Comparison of ENCODE assay signal across 8 mouse cellular contexts in the genomic region with DNA sequence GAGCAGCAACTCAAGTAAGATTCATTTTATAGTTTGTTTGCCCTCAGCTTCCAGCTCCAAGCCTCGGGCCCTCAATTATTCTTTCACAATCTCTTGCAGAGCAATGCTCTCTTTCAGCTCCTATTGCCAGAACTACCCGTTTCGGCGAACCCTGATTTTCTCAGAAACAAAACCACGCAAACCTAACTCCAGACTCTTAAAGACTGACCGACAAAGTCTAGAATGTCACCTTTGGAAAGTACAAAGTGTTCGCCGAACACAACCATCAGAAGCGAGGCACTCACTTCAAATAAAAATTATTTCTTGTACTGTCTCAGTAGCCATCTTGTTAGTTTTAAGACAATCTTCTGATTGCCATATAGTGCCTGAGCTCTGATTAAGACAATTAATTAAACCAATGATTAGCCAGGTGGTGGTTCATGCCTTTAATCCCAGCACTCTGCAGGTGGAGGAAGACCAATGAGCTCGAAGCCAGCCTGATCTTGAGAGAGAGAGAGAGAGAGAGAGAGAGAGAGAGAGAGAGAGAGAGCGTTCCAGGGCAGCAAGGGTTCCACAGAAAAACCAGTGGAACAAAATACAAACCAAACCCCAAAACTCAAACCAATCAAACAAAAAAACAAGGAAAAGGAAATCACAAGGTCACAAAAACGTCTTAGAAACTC. TPM values are rescaled to one million over a fixed set of nuclear protein-coding genes. Genes with fewer than 3 reads are reported as not detected.
DNase-seq lines count a peak whose midpoint lies in the region; ATAC-seq and TF ChIP-seq lines count a peak whose summit lies in the region.

No protein-coding gene starts in this region.

- 0 out of 2 replicates have a peak, but pooled peaks have one; percentile 46 for ATAC-seq in cerebellum, adult (ENCODE audit: insufficient number of reproducible peaks, low FRiP score, low TSS enrichment)
- ATAC-seq in kidney, embryonic 14.5 days (ENCODE audit: low FRiP score, low TSS enrichment) = no peak
- ATAC-seq in midbrain, postnatal 0 days (ENCODE audit: low FRiP score) = no peak

- TF ChIP-seq CTCF in testis, adult 2 months (IDR thresholded peaks at IDR 0.05; ENCODE audit: control insufficient read depth, insufficient read depth, insufficient replicate concordance, low read depth, low read length) = no peak
- TF ChIP-seq CTCF in midbrain, postnatal 0 days (IDR thresholded peaks at IDR 0.05) = no peak

- peak overlapping the region; percentile 93 for H3K4me3 ChIP-seq in testis, adult 2 months (ENCODE audit: control insufficient read depth, low read depth, low read length)
- peak overlapping the region; percentile 64 for H3K4me3 ChIP-seq in kidney, embryonic 14.5 days (ENCODE audit: low read length)
- peak overlapping the region; percentile 78 for H3K4me3 ChIP-seq in midbrain, postnatal 0 days (ENCODE audit: low read depth, low read length)

- peak overlapping the region; percentile 75 for H3K27ac ChIP-seq in testis, adult 2 months (ENCODE audit: control insufficient read depth, insufficient read depth, low read depth, low read length)
- no peak overlapping the region for H3K27ac ChIP-seq in kidney, embryonic 14.5 days (ENCODE audit: low read depth, low read length)
- peak overlapping the region; percentile 77 for H3K27ac ChIP-seq in midbrain, postnatal 0 days (ENCODE audit: low read depth, low read length)

- DNase-seq in cerebellum, adult 9-11 months = no peak
- DNase-seq in testis, postnatal 14 days (ENCODE audit: low spot score) = no peak
- peak; percentile 28 for DNase-seq in midbrain, postnatal 0 days (ENCODE audit: low spot score)
- DNase-seq in B cell, adult 2 months = no peak
- no peak for DNase-seq in yolk sac, embryonic 10.5 days (ENCODE audit: low spot score)

- peak overlapping the region; percentile 82 for H3K4me2 ChIP-seq in kidney, embryonic 14.5 days (replicated peaks; ENCODE audit: low read depth, low read length)
- peak overlapping the region; percentile 80 for H3K4me2 ChIP-seq in midbrain, postnatal 0 days (ENCODE audit: low read depth, low read length, poor library complexity, severe bottlenecking)

- H3K36me3 ChIP-seq in testis, adult 2 months (ENCODE audit: control insufficient read depth, insufficient read depth, low read length) = no peaks in the 10 kb centered on the region
- peaks cover 5% of the 10 kb centered on the region; the same call in 1 of the 2 replicates for H3K36me3 ChIP-seq in kidney, embryonic 14.5 days (ENCODE audit: control insufficient read depth, insufficient read depth, low read length)
- H3K36me3 ChIP-seq in midbrain, postnatal 0 days (ENCODE audit: insufficient read depth, low read length) = no peaks in the 10 kb centered on the region

- no peaks in the 10 kb centered on the region for H3K9me3 ChIP-seq in kidney, embryonic 14.5 days (ENCODE audit: control insufficient read depth, low read length)
- H3K9me3 ChIP-seq in midbrain, postnatal 0 days (ENCODE audit: low read length) = no peaks in the 10 kb centered on the region

- TF ChIP-seq POLR2A in testis, adult 2 months (IDR thresholded peaks at IDR 0.05; ENCODE audit: control insufficient read depth, low read depth, low read length) = no peak

- H3K4me1 ChIP-seq in testis, adult 2 months (ENCODE audit: control insufficient read depth, insufficient read depth, low read length) = peaks cover 2% of the 10 kb centered on the region
- H3K4me1 ChIP-seq in kidney, embryonic 14.5 days (ENCODE audit: control insufficient read depth, insufficient read depth, low read length) = no peaks in the 10 kb centered on the region
- H3K4me1 ChIP-seq in midbrain, postnatal 0 days (ENCODE audit: insufficient read depth, low read length) = peaks cover 8% of the 10 kb centered on the region; the same call in 1 of the 2 replicates

- H3K27me3 ChIP-seq in testis, adult 2 months (ENCODE audit: control insufficient read depth, insufficient read depth, low read length) = no peaks in the 10 kb centered on the region
- H3K27me3 ChIP-seq in kidney, embryonic 14.5 days (ENCODE audit: control insufficient read depth, insufficient read depth, low read length) = no peaks in the 10 kb centered on the region
- no peaks in the 10 kb centered on the region for H3K27me3 ChIP-seq in midbrain, postnatal 0 days (ENCODE audit: insufficient read depth, low read length)

- peak overlapping the region; percentile 78 for H3K9ac ChIP-seq in kidney, embryonic 14.5 days (ENCODE audit: low read depth, low read length)
- peak overlapping the region; percentile 95 for H3K9ac ChIP-seq in midbrain, postnatal 0 days (replicated peaks; ENCODE audit: low read length, poor library complexity, severe bottlenecking)

- WGBS in kidney, embryonic 14.5 days = 75% methylated on average over 12 of the region's 12 CpGs
- 69% methylated on average over 12 of the region's 12 CpGs for WGBS in midbrain, postnatal 0 days

RNA-seq across cellular contexts. Expression of a gene that starts 0.7 kb away (rescaled TPM):
- polyA plus RNA-seq in testis, adult 2 months (2012; rRNA removed) = 8.5 and 11.1 TPM in 2 replicates
- polyA plus RNA-seq in kidney, embryonic 14.5 days (2014; fragmentation: Nextera tagmentation; extraction: Ambion mirVana) = 104 and 108 TPM in 2 replicates
- 126 and 130 TPM in 2 replicates for total RNA-seq in midbrain, postnatal 0 days (2014; rRNA removed)
- polyA plus RNA-seq in midbrain, postnatal 0 days (2015; fragmentation: Nextera tagmentation; extraction: Ambion mirVana) = 169 and 182 TPM in 2 replicates
